Mouse (Mus musculus): ENCODE data around the gene Cblc. TPM values are rescaled to one million over a fixed set of nuclear protein-coding genes. Genes with fewer than 3 reads are reported as not detected.

Cblc gene
- polyA plus RNA-seq, 1 experiment from 2014 or later, result 0.36 TPM

- 0 out of 2 replicates have a peak, but pooled peaks cover 5% of the 10 kb centered on the region for H3K27me3 ChIP-seq
- H3K9me3 ChIP-seq, result no peaks in the 10 kb centered on the region
- H3K9ac ChIP-seq (replicated peaks), result no peak overlapping the region
- H3K27ac ChIP-seq (replicated peaks), result no peak overlapping the region
- no peaks in the 10 kb centered on the region for H3K4me1 ChIP-seq
- H3K36me3 ChIP-seq, result no peaks in the 10 kb centered on the region
- no peak for ATAC-seq (ENCODE audit: low FRiP score, low read depth)
- no peak overlapping the region for H3K4me3 ChIP-seq
- 91% methylated on average over 11 of the region's 11 CpGs for WGBS
- H3K4me2 ChIP-seq (replicated peaks), result no peak overlapping the region
Observed at GRCm38 (mm10) chr7:19777049-19777723, 19.4 kb downstream of the Cblc start.

GRCm38 (mm10) chr7:19771682-19772081 is 24.9 kb downstream of the Cblc start:
- Histone ChIP-seq H3K4me3 (no peak overlapping the region), H3K27ac (replicated peaks) (no peak overlapping the region), H3K27me3 (peaks cover 47% of the 10 kb centered on the region), H3K9me3 (no peaks in the 10 kb centered on the region), H3K4me2 (replicated peaks) (no peak overlapping the region), H3K4me1 (peaks cover 18% of the 10 kb centered on the region), H3K36me3 (no peaks in the 10 kb centered on the region), H3K9ac (replicated peaks) (no peak overlapping the region)
- WGBS, result 63% methylated on average over 4 of the region's 4 CpGs
- no peak for ATAC-seq (ENCODE audit: low FRiP score, low read depth)

GRCm38 (mm10) chr7:19770984-19771391 is 25.6 kb downstream of the Cblc start, which contains the start of gene Bcam:
Bcam (minus strand) TSS chr7:19771016.
- Histone ChIP-seq H3K4me3 (peak within 1 kb of the TSS; percentile 38), H3K9ac (replicated peaks) (peak within 1 kb of the TSS; percentile 39), H3K27ac (replicated peaks) (no peak within 1 kb of the TSS; the same call in 1 of the 2 replicates), H3K36me3 (no peaks in the 10 kb centered on the region), H3K27me3 (peaks cover 47% of the 10 kb centered on the region), H3K4me2 (replicated peaks) (peak within 1 kb of the TSS; percentile 72), H3K4me1 (peaks cover 18% of the 10 kb centered on the region), H3K9me3 (no peaks in the 10 kb centered on the region)
- WGBS, result under 1% methylated on average over 9 of the region's 9 CpGs
- no peak; the same call in 1 of the 2 replicates for ATAC-seq (ENCODE audit: low FRiP score, low read depth)

GRCm38 (mm10) chr7:19770375-19770754 is 26.2 kb downstream of the Cblc start:
- peaks cover 18% of the 10 kb centered on the region for H3K4me1 ChIP-seq
- peak overlapping the region; percentile 38 for H3K4me3 ChIP-seq
- H3K27me3 ChIP-seq, result peaks cover 47% of the 10 kb centered on the region
- H3K27ac ChIP-seq (replicated peaks), result no peak overlapping the region; the same call in 1 of the 2 replicates
- no peaks in the 10 kb centered on the region for H3K9me3 ChIP-seq
- ATAC-seq (ENCODE audit: low FRiP score, low read depth), result peak; percentile 84
- H3K36me3 ChIP-seq, result no peaks in the 10 kb centered on the region
- peak overlapping the region; percentile 39 for H3K9ac ChIP-seq (replicated peaks)
- H3K4me2 ChIP-seq (replicated peaks), result peak overlapping the region; percentile 72
- under 1% methylated on average over 28 of the region's 28 CpGs for WGBS

GRCm38 (mm10) chr7:19769434-19770374 is 26.9 kb downstream of the Cblc start:
- no peak overlapping the region for H3K27ac ChIP-seq (replicated peaks)
- H3K36me3 ChIP-seq, result no peaks in the 10 kb centered on the region
- H3K9me3 ChIP-seq, result no peaks in the 10 kb centered on the region
- peaks cover 18% of the 10 kb centered on the region for H3K4me1 ChIP-seq
- ATAC-seq (ENCODE audit: low FRiP score, low read depth), result peak; percentile 30
- H3K4me3 ChIP-seq, result peak overlapping the region; percentile 38
- peak overlapping the region; percentile 39 for H3K9ac ChIP-seq (replicated peaks)
- H3K4me2 ChIP-seq (replicated peaks), result peak overlapping the region; percentile 72
- WGBS, result 9% methylated on average over 16 of the region's 16 CpGs
- peaks cover 47% of the 10 kb centered on the region for H3K27me3 ChIP-seq

GRCm38 (mm10) chr7:19769001-19769400 is 27.6 kb downstream of the Cblc start:
- H3K27ac ChIP-seq (replicated peaks), result no peak overlapping the region
- WGBS, result 35% methylated on average over 2 of the region's 4 CpGs

GRCm38 (mm10) chr7:19768251-19768650 is 28.4 kb downstream of the Cblc start:
- H3K9ac ChIP-seq (replicated peaks), result no peak overlapping the region
- H3K4me1 ChIP-seq, result peaks cover 18% of the 10 kb centered on the region
- H3K4me3 ChIP-seq, result no peak overlapping the region
- H3K36me3 ChIP-seq, result no peaks in the 10 kb centered on the region
- H3K27ac ChIP-seq (replicated peaks), result no peak overlapping the region
- 72% methylated on average over 14 of the region's 14 CpGs for WGBS
- peaks cover 47% of the 10 kb centered on the region for H3K27me3 ChIP-seq
- no peak for ATAC-seq (ENCODE audit: low FRiP score, low read depth)
- H3K9me3 ChIP-seq, result no peaks in the 10 kb centered on the region
- no peak overlapping the region for H3K4me2 ChIP-seq (replicated peaks)

More at GRCm38 (mm10) chr7:19769001-19769400, 27.6 kb downstream of the Cblc start:
- no peaks in the 10 kb centered on the region for H3K36me3 ChIP-seq
- no peak overlapping the region for H3K9ac ChIP-seq (replicated peaks)
- H3K4me1 ChIP-seq, result peaks cover 18% of the 10 kb centered on the region
- H3K4me3 ChIP-seq, result no peak overlapping the region
- no peaks in the 10 kb centered on the region for H3K9me3 ChIP-seq
- no peak for ATAC-seq (ENCODE audit: low FRiP score, low read depth)
- H3K27me3 ChIP-seq, result peaks cover 47% of the 10 kb centered on the region
- H3K4me2 ChIP-seq (replicated peaks), result no peak overlapping the region

- Histone ChIP-seq H3K36me3 (no peaks in the 10 kb centered on the region), H3K27me3 (peaks cover 17% of the 10 kb centered on the region), H3K4me2 (replicated peaks) (no peak overlapping the region), H3K4me1 (peaks cover 2% of the 10 kb centered on the region; the same call in 1 of the 2 replicates), H3K27ac (replicated peaks) (no peak overlapping the region), H3K9ac (replicated peaks) (no peak overlapping the region), H3K9me3 (no peaks in the 10 kb centered on the region), H3K4me3 (no peak overlapping the region)
- no peak for ATAC-seq (ENCODE audit: low FRiP score, low read depth)
- WGBS, result 90% methylated on average over 9 of the region's 9 CpGs
Observed at GRCm38 (mm10) chr7:19764581-19764980, 32.0 kb downstream of the Cblc start.

GRCm38 (mm10) chr7:19763829-19764477 is 32.7 kb downstream of the Cblc start:
- H3K27ac ChIP-seq (replicated peaks), result no peak overlapping the region
- H3K4me1 ChIP-seq, result no peaks in the 10 kb centered on the region
- no peaks in the 10 kb centered on the region for H3K9me3 ChIP-seq
- H3K4me2 ChIP-seq (replicated peaks), result no peak overlapping the region
- H3K9ac ChIP-seq (replicated peaks), result no peak overlapping the region
- no peak for ATAC-seq (ENCODE audit: low FRiP score, low read depth)
- no peaks in the 10 kb centered on the region for H3K36me3 ChIP-seq
- WGBS, result 90% methylated on average over 13 of the region's 13 CpGs
- peaks cover 10% of the 10 kb centered on the region for H3K27me3 ChIP-seq
- H3K4me3 ChIP-seq, result no peak overlapping the region

GRCm38 (mm10) chr7:19762283-19762682 is 34.3 kb downstream of the Cblc start:
- ATAC-seq (ENCODE audit: low FRiP score, low read depth), result no peak
- Histone ChIP-seq H3K9ac (replicated peaks) (no peak overlapping the region), H3K27ac (replicated peaks) (no peak overlapping the region), H3K9me3 (no peaks in the 10 kb centered on the region), H3K4me1 (no peaks in the 10 kb centered on the region), H3K4me2 (replicated peaks) (no peak overlapping the region), H3K36me3 (no peaks in the 10 kb centered on the region), H3K27me3 (no peaks in the 10 kb centered on the region), H3K4me3 (no peak overlapping the region)
- WGBS, result 88% methylated on average over 11 of the region's 11 CpGs

GRCm38 (mm10) chr7:19760021-19760420 is 36.6 kb downstream of the Cblc start:
- H3K9me3 ChIP-seq, result no peaks in the 10 kb centered on the region
- H3K4me3 ChIP-seq, result no peak overlapping the region
- no peak overlapping the region for H3K9ac ChIP-seq (replicated peaks)
- no peak overlapping the region for H3K4me2 ChIP-seq (replicated peaks)
- no peak for ATAC-seq (ENCODE audit: low FRiP score, low read depth)
- no peaks in the 10 kb centered on the region for H3K36me3 ChIP-seq
- H3K4me1 ChIP-seq, result no peaks in the 10 kb centered on the region
- H3K27ac ChIP-seq (replicated peaks), result no peak overlapping the region
- H3K27me3 ChIP-seq, result no peaks in the 10 kb centered on the region
- WGBS, result 91% methylated on average over 13 of the region's 13 CpGs
